Mouse (Mus musculus) heart, postnatal 0 days (tissue): ENCODE results near the gene Tada2b. TPM values are rescaled to one million over a fixed set of nuclear protein-coding genes. Genes with fewer than 3 reads are reported as not detected.

Experiments
- ATAC-seq: fragments of 200-750 bp; cut with Nextera tagmentation; 2 replicates; pipeline ENCODE4 v1.8.0; 2017; ENCODE audit warnings: low read depth, moderate number of reproducible peaks, moderate library complexity; ENCODE audit not compliant: insufficient read depth
- DNase-seq: peaks from one replicate; pipeline ENCODE4 v3.0.0-alpha.2; 2016; ENCODE audit warnings: low spot score
- H3K27ac ChIP-seq: fragments of 300-500 bp; sonication (generic); 2 replicates; pipeline ENCODE4 v1.5.1; 2014; ENCODE audit warnings: low read depth, mild to moderate bottlenecking
- H3K27me3 ChIP-seq: fragments of 300-500 bp; sonication (generic); 2 replicates; pipeline ENCODE4 v1.6.1; 2014; ENCODE audit warnings: low read length, mixed read lengths; ENCODE audit not compliant: control insufficient read depth, insufficient read depth
- H3K36me3 ChIP-seq: fragments of 300-500 bp; sonication (generic); replicated peaks from 2 replicates; pipeline ENCODE4 v1.6.1; 2014; ENCODE audit warnings: low read length, mixed read lengths; ENCODE audit not compliant: control insufficient read depth, insufficient read depth
- H3K4me1 ChIP-seq: fragments of 300-500 bp; sonication (generic); 2 replicates; pipeline ENCODE4 v1.6.1; 2014; ENCODE audit warnings: antibody characterized with exemption; ENCODE audit not compliant: control insufficient read depth, insufficient read depth
- H3K4me2 ChIP-seq: fragments of 300-500 bp; sonication (generic); 2 replicates; pipeline ENCODE4 v1.6.1; 2014; ENCODE audit warnings: low read depth, mild to moderate bottlenecking, low read length, moderate library complexity
- H3K4me3 ChIP-seq: fragments of 300-500 bp; sonication (generic); 2 replicates; pipeline ENCODE4 v1.5.1; 2014; ENCODE audit warnings: low read depth, low read length
- H3K9ac ChIP-seq: fragments of 300-500 bp; sonication (generic); replicated peaks from 2 replicates; pipeline ENCODE4 v1.6.1; 2014; ENCODE audit warnings: low read depth, low read length, mixed read lengths
- H3K9me3 ChIP-seq: fragments of 300-500 bp; sonication (generic); replicated peaks from 2 replicates; pipeline ENCODE4 v1.6.1; 2016; ENCODE audit warnings: low read length; ENCODE audit not compliant: control insufficient read depth
- CTCF ChIP-seq: IDR thresholded peaks from 2 replicates; pipeline ENCODE4 v1.5.1; 2016; ENCODE audit warnings: antibody characterized with exemption, control low read depth, low read depth
- EP300 ChIP-seq: IDR thresholded peaks from 2 replicates; pipeline ENCODE4 v1.6.1; 2016; ENCODE audit warnings: antibody characterized with exemption, low read depth
- WGBS: fragments of 180-500 bp; shearing (Covaris S2); extraction: QIAGEN DNeasy Blood & Tissue Kit; methylation state at CpG from one replicate; pipeline ENCODE4 v1.1.7; 2014; 5-methylcytosine and 5-hydroxymethylcytosine counted together
- polyA plus RNA-seq: library from polyadenylated mRNA; unstranded; fragments of >200 nt; fragmentation: Nextera tagmentation; extraction: Ambion mirVana; gene quantifications from 2 replicates; pipeline ENCODE4 v1.2.1, GENCODE M21; 2015
- total RNA-seq: library from RNA; depleted of rRNA; stranded (reverse); fragments of >200 nt; gene quantifications from 2 replicates; pipeline ENCODE4 v1.2.3, GENCODE M21; 2014; ENCODE audit warnings: low replicate concordance

Gene Tada2b
- total and polyA plus RNA-seq, 2 experiments from 2014 or later: 1.7 to 10.3 TPM

GRCm38 (mm10) chr5:36451872-36452389 is 32.2 kb downstream of the Tada2b start:
- no peaks in the 10 kb centered on the region for H3K36me3 ChIP-seq
- H3K9me3 ChIP-seq: no peaks in the 10 kb centered on the region
- DNase-seq (no peak), ATAC-seq (no peak)
- no peak overlapping the region for H3K4me2 ChIP-seq
- WGBS: 67% methylated on average over 10 of the region's 10 CpGs
- no peak overlapping the region for H3K4me3 ChIP-seq
- peaks cover 25% of the 10 kb centered on the region for H3K4me1 ChIP-seq
- no peak overlapping the region for H3K27ac ChIP-seq
- H3K27me3 ChIP-seq: peaks cover 42% of the 10 kb centered on the region
- TF ChIP-seq CTCF: no peak
- TF ChIP-seq EP300: no peak
- no peak overlapping the region for H3K9ac ChIP-seq

- no peak for TF ChIP-seq CTCF
- TF ChIP-seq EP300: no peak
- DNase-seq (no peak), ATAC-seq (0 out of 2 replicates have a peak, but pooled peaks have one; percentile 34)
- H3K27ac ChIP-seq: no peak overlapping the region
- no peak overlapping the region for H3K4me3 ChIP-seq
- WGBS: 14% methylated on average over 9 of the region's 10 CpGs
- no peaks in the 10 kb centered on the region for H3K36me3 ChIP-seq
- peaks cover 42% of the 10 kb centered on the region for H3K27me3 ChIP-seq
- H3K9me3 ChIP-seq: no peaks in the 10 kb centered on the region
- H3K9ac ChIP-seq: no peak overlapping the region
- H3K4me2 ChIP-seq: no peak overlapping the region
- H3K4me1 ChIP-seq: peaks cover 25% of the 10 kb centered on the region
Observed at GRCm38 (mm10) chr5:36451119-36451518, 33.0 kb downstream of the Tada2b start.

GRCm38 (mm10) chr5:36449710-36450358 is 34.3 kb downstream of the Tada2b start:
- peak overlapping the region; percentile 28 for H3K4me2 ChIP-seq
- no peaks in the 10 kb centered on the region for H3K36me3 ChIP-seq
- H3K27me3 ChIP-seq: peaks cover 43% of the 10 kb centered on the region
- peaks cover 22% of the 10 kb centered on the region for H3K4me1 ChIP-seq
- H3K4me3 ChIP-seq: no peak overlapping the region
- TF ChIP-seq EP300 (no peak), CTCF (no peak)
- WGBS: 29% methylated on average over 6 of the region's 6 CpGs
- H3K9me3 ChIP-seq: no peaks in the 10 kb centered on the region
- peak overlapping the region; percentile 69 for H3K27ac ChIP-seq
- no peak overlapping the region for H3K9ac ChIP-seq
- peak; percentile 90 for ATAC-seq
- peak; percentile 86 for DNase-seq

GRCm38 (mm10) chr5:36447872-36448271 is 36.2 kb downstream of the Tada2b start:
- no peaks in the 10 kb centered on the region for H3K36me3 ChIP-seq
- no peak overlapping the region for H3K4me2 ChIP-seq
- peaks cover 21% of the 10 kb centered on the region for H3K4me1 ChIP-seq
- WGBS: 91% methylated on average over 12 of the region's 12 CpGs
- H3K4me3 ChIP-seq: no peak overlapping the region
- ATAC-seq (no peak), DNase-seq (no peak)
- TF ChIP-seq EP300 (no peak), CTCF (no peak)
- H3K27me3 ChIP-seq: peaks cover 58% of the 10 kb centered on the region
- no peak overlapping the region for H3K27ac ChIP-seq
- no peak overlapping the region for H3K9ac ChIP-seq
- no peaks in the 10 kb centered on the region for H3K9me3 ChIP-seq

- no peak overlapping the region for H3K4me3 ChIP-seq
- TF ChIP-seq EP300 (no peak), CTCF (no peak)
- H3K27ac ChIP-seq: no peak overlapping the region
- H3K4me2 ChIP-seq: no peak overlapping the region
- H3K36me3 ChIP-seq: no peaks in the 10 kb centered on the region
- DNase-seq (no peak), ATAC-seq (no peak)
- peaks cover 59% of the 10 kb centered on the region for H3K27me3 ChIP-seq
- H3K9me3 ChIP-seq: no peaks in the 10 kb centered on the region
- H3K9ac ChIP-seq: no peak overlapping the region
- H3K4me1 ChIP-seq: peaks cover 20% of the 10 kb centered on the region
- 42% methylated on average over 9 of the region's 9 CpGs for WGBS
Observed at GRCm38 (mm10) chr5:36446166-36446890, 37.8 kb downstream of the Tada2b start.
